Mouse (Mus musculus): ENCODE data around the gene Arnt. TPM values are rescaled to one million over a fixed set of nuclear protein-coding genes. Genes with fewer than 3 reads are reported as not detected.

Arnt gene
- polyA plus RNA-seq, 1 experiment from 2014 or later = 26.5 TPM

- Histone ChIP-seq H3K27me3 (replicated peaks; ENCODE audit: control insufficient read depth, insufficient read depth, low read length) (no peaks in the 10 kb centered on the region), H3K36me3 (ENCODE audit: control insufficient read depth, insufficient read depth, low read length) (peaks cover 13% of the 10 kb centered on the region; the same call in 1 of the 2 replicates), H3K4me1 (replicated peaks; ENCODE audit: control insufficient read depth, insufficient read depth, low read length) (0 out of 2 replicates have a peak, but pooled peaks cover 2% of the 10 kb centered on the region), H3K9me3 (ENCODE audit: control insufficient read depth, low read length) (no peaks in the 10 kb centered on the region), H3K27ac (ENCODE audit: low read depth, low read length) (no peak overlapping the region), H3K9ac (ENCODE audit: low read depth, low read length) (no peak overlapping the region), H3K4me3 (ENCODE audit: low read depth, low read length) (no peak overlapping the region), H3K4me2 (no peak overlapping the region)
- ATAC-seq (replicated peaks; ENCODE audit: low FRiP score) (no peak), DNase-seq (ENCODE audit: low spot score) (no peak)
Observed at GRCm38 (mm10) chr3:95439670-95440069, 5.5 kb downstream of the Arnt start.

GRCm38 (mm10) chr3:95442406-95443117, 8.4 kb downstream of the Arnt start:
- H3K4me1 ChIP-seq (replicated peaks; ENCODE audit: control insufficient read depth, insufficient read depth, low read length) = no peaks in the 10 kb centered on the region
- WGBS = 98% methylated on average over 5 of the region's 5 CpGs
- no peak overlapping the region for H3K4me2 ChIP-seq
- H3K9me3 ChIP-seq (ENCODE audit: control insufficient read depth, low read length) = no peaks in the 10 kb centered on the region
- no peak overlapping the region for H3K9ac ChIP-seq (ENCODE audit: low read depth, low read length)
- no peak for DNase-seq (ENCODE audit: low spot score)
- peaks cover 10% of the 10 kb centered on the region; the same call in 1 of the 2 replicates for H3K36me3 ChIP-seq (ENCODE audit: control insufficient read depth, insufficient read depth, low read length)
- ATAC-seq (replicated peaks; ENCODE audit: low FRiP score) = no peak
- no peak overlapping the region for H3K4me3 ChIP-seq (ENCODE audit: low read depth, low read length)
- H3K27ac ChIP-seq (ENCODE audit: low read depth, low read length) = no peak overlapping the region
- H3K27me3 ChIP-seq (replicated peaks; ENCODE audit: control insufficient read depth, insufficient read depth, low read length) = no peaks in the 10 kb centered on the region

- H3K9me3 ChIP-seq (ENCODE audit: control insufficient read depth, low read length) = no peaks in the 10 kb centered on the region
- H3K4me3 ChIP-seq (ENCODE audit: low read depth, low read length) = no peak overlapping the region
- no peaks in the 10 kb centered on the region for H3K4me1 ChIP-seq (replicated peaks; ENCODE audit: control insufficient read depth, insufficient read depth, low read length)
- DNase-seq (ENCODE audit: low spot score) = no peak
- no peak overlapping the region for H3K9ac ChIP-seq (ENCODE audit: low read depth, low read length)
- H3K4me2 ChIP-seq = no peak overlapping the region
- H3K36me3 ChIP-seq (ENCODE audit: control insufficient read depth, insufficient read depth, low read length) = peaks cover 4% of the 10 kb centered on the region; the same call in 1 of the 2 replicates
- no peaks in the 10 kb centered on the region for H3K27me3 ChIP-seq (replicated peaks; ENCODE audit: control insufficient read depth, insufficient read depth, low read length)
- 80% methylated on average over 4 of the region's 4 CpGs for WGBS
- no peak for ATAC-seq (replicated peaks; ENCODE audit: low FRiP score)
- H3K27ac ChIP-seq (ENCODE audit: low read depth, low read length) = no peak overlapping the region
Observed at GRCm38 (mm10) chr3:95445311-95445710, 11.1 kb downstream of the Arnt start.

- H3K9ac ChIP-seq (ENCODE audit: low read depth, low read length) = no peak overlapping the region
- no peaks in the 10 kb centered on the region for H3K4me1 ChIP-seq (replicated peaks; ENCODE audit: control insufficient read depth, insufficient read depth, low read length)
- no peaks in the 10 kb centered on the region for H3K27me3 ChIP-seq (replicated peaks; ENCODE audit: control insufficient read depth, insufficient read depth, low read length)
- no peak overlapping the region for H3K4me3 ChIP-seq (ENCODE audit: low read depth, low read length)
- WGBS = 47% methylated on average over 1 of the region's 1 CpGs
- DNase-seq (ENCODE audit: low spot score) (no peak), ATAC-seq (replicated peaks; ENCODE audit: low FRiP score) (no peak)
- no peaks in the 10 kb centered on the region for H3K9me3 ChIP-seq (ENCODE audit: control insufficient read depth, low read length)
- H3K27ac ChIP-seq (ENCODE audit: low read depth, low read length) = no peak overlapping the region
- no peak overlapping the region for H3K4me2 ChIP-seq
- H3K36me3 ChIP-seq (ENCODE audit: control insufficient read depth, insufficient read depth, low read length) = peaks cover 9% of the 10 kb centered on the region
Observed at GRCm38 (mm10) chr3:95450408-95450807, 16.2 kb downstream of the Arnt start.

DNA sequence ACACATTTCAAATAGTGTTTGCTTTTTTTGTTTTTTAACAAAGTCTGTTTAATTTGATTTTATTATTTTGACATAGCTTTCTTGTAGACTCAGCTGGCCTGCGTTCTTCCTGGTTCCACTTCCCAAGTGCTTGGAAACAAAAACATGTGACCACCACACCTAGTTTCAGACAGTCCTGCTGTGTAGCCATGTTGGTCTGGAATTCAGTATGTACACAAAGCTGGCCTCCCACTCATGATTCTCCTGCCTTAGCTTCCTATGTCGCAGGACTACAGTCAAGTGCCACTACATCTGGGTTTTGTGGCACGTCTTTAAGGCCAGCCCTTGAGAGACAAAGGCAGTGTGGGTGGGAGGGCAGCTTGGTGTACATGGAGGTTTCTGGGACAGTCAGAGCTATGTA, 16.7 kb downstream of the Arnt start:
- WGBS = 92% methylated on average over 3 of the region's 3 CpGs

GRCm38 (mm10) chr3:95456367-95456766, 22.2 kb downstream of the Arnt start:
- WGBS = 89% methylated on average over 5 of the region's 5 CpGs
- H3K4me3 ChIP-seq (ENCODE audit: low read depth, low read length) = no peak overlapping the region
- H3K4me1 ChIP-seq (replicated peaks; ENCODE audit: control insufficient read depth, insufficient read depth, low read length) = peaks cover 4% of the 10 kb centered on the region; the same call in 1 of the 2 replicates
- H3K9me3 ChIP-seq (ENCODE audit: control insufficient read depth, low read length) = no peaks in the 10 kb centered on the region
- no peaks in the 10 kb centered on the region for H3K27me3 ChIP-seq (replicated peaks; ENCODE audit: control insufficient read depth, insufficient read depth, low read length)
- ATAC-seq (replicated peaks; ENCODE audit: low FRiP score) (no peak; the same call in 1 of the 2 replicates), DNase-seq (ENCODE audit: low spot score) (no peak)
- H3K36me3 ChIP-seq (ENCODE audit: control insufficient read depth, insufficient read depth, low read length) = peaks cover 6% of the 10 kb centered on the region
- no peak overlapping the region for H3K27ac ChIP-seq (ENCODE audit: low read depth, low read length)
- H3K4me2 ChIP-seq = no peak overlapping the region
- no peak overlapping the region for H3K9ac ChIP-seq (ENCODE audit: low read depth, low read length)

More for the DNA sequence above, 16.7 kb downstream of the Arnt start:
- DNase-seq (ENCODE audit: low spot score) (no peak), ATAC-seq (replicated peaks; ENCODE audit: low FRiP score) (no peak)
- Histone ChIP-seq H3K9me3 (ENCODE audit: control insufficient read depth, low read length) (no peaks in the 10 kb centered on the region), H3K27ac (ENCODE audit: low read depth, low read length) (no peak overlapping the region), H3K4me3 (ENCODE audit: low read depth, low read length) (no peak overlapping the region), H3K36me3 (ENCODE audit: control insufficient read depth, insufficient read depth, low read length) (peaks cover 9% of the 10 kb centered on the region), H3K27me3 (replicated peaks; ENCODE audit: control insufficient read depth, insufficient read depth, low read length) (no peaks in the 10 kb centered on the region), H3K4me1 (replicated peaks; ENCODE audit: control insufficient read depth, insufficient read depth, low read length) (no peaks in the 10 kb centered on the region), H3K4me2 (no peak overlapping the region), H3K9ac (ENCODE audit: low read depth, low read length) (no peak overlapping the region)

DNA sequence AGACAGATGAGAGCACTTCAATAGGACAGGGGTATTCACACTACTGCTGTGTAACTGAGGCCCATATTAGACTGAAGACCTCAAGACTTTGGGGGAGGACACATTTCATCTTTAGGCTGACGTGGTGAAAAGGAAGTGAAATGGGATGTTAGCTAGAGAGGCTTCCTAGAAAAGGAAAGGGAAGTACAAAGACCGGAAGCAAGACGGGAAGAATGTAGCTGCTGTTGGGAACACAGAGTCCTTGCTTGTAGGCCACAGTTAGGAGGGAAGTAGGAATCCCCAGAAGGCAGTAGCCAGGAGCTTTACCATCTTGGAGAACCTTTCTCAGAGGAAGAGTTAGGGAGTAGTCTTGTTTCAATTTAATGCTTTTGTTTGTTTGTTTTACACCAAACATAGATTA, 23.6 kb downstream of the Arnt start:
- Histone ChIP-seq H3K36me3 (ENCODE audit: control insufficient read depth, insufficient read depth, low read length) (peaks cover 6% of the 10 kb centered on the region), H3K4me1 (replicated peaks; ENCODE audit: control insufficient read depth, insufficient read depth, low read length) (peaks cover 4% of the 10 kb centered on the region; the same call in 1 of the 2 replicates), H3K27ac (ENCODE audit: low read depth, low read length) (no peak overlapping the region), H3K4me3 (ENCODE audit: low read depth, low read length) (no peak overlapping the region), H3K9me3 (ENCODE audit: control insufficient read depth, low read length) (no peaks in the 10 kb centered on the region), H3K4me2 (no peak overlapping the region), H3K27me3 (replicated peaks; ENCODE audit: control insufficient read depth, insufficient read depth, low read length) (no peaks in the 10 kb centered on the region), H3K9ac (ENCODE audit: low read depth, low read length) (no peak overlapping the region)
- DNase-seq (ENCODE audit: low spot score) = no peak
- WGBS = 51% methylated on average over 3 of the region's 3 CpGs
- ATAC-seq (replicated peaks; ENCODE audit: low FRiP score) = no peak

DNA sequence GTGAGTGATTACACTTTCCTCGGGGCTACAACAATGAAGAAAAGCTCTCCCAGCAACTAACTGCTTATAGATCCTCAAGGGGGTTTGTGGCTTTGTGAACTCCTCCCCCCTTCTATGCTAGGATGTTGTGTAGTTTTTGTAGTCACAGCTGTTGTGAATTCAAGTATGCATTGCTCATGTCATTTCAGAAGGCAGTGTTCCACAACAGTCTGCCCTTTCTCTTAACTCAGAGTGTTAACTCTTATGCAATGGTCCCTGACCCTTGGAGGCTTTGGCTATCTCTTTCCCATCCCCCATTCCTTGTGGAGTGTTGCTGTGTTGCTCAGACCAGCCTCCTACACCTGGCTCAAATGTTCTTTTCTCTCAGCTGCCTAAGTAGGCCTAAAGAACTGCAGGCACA, 25.2 kb downstream of the Arnt start:
- no peaks in the 10 kb centered on the region for H3K9me3 ChIP-seq (ENCODE audit: control insufficient read depth, low read length)
- no peaks in the 10 kb centered on the region for H3K27me3 ChIP-seq (replicated peaks; ENCODE audit: control insufficient read depth, insufficient read depth, low read length)
- no peak for DNase-seq (ENCODE audit: low spot score)
- no peak overlapping the region for H3K4me3 ChIP-seq (ENCODE audit: low read depth, low read length)
- H3K4me2 ChIP-seq = no peak overlapping the region
- ATAC-seq (replicated peaks; ENCODE audit: low FRiP score) = no peak
- H3K9ac ChIP-seq (ENCODE audit: low read depth, low read length) = no peak overlapping the region
- H3K36me3 ChIP-seq (ENCODE audit: control insufficient read depth, insufficient read depth, low read length) = peaks cover 4% of the 10 kb centered on the region; the same call in 1 of the 2 replicates
- H3K4me1 ChIP-seq (replicated peaks; ENCODE audit: control insufficient read depth, insufficient read depth, low read length) = peaks cover 4% of the 10 kb centered on the region; the same call in 1 of the 2 replicates
- H3K27ac ChIP-seq (ENCODE audit: low read depth, low read length) = no peak overlapping the region
- WGBS = 75% methylated on average over 1 of the region's 1 CpGs

DNA sequence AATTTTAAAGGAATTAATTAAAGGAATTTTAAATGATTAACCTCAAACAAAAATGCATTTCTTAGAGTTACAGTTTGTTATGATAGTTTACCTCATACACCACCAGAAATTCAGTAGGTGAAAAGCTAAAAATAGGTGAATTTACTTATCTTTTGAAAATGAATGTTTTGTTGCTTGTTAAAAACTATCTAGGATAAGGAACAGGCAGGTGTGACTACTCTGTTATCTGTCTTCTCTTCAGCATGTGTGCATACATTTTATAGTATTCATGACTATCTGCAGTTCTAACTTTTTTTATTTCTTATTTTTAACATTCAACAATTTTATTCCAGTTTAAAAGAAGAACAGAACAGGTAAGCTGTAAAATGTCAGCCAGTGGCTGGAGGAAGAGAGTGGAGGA, 29.7 kb downstream of the Arnt start:
- Histone ChIP-seq H3K27me3 (replicated peaks; ENCODE audit: control insufficient read depth, insufficient read depth, low read length) (no peaks in the 10 kb centered on the region), H3K4me2 (no peak overlapping the region), H3K9ac (ENCODE audit: low read depth, low read length) (no peak overlapping the region), H3K9me3 (ENCODE audit: control insufficient read depth, low read length) (no peaks in the 10 kb centered on the region), H3K27ac (ENCODE audit: low read depth, low read length) (0 out of 2 replicates have a peak overlapping the region, but pooled peaks have one; percentile 13), H3K36me3 (ENCODE audit: control insufficient read depth, insufficient read depth, low read length) (peaks cover 6% of the 10 kb centered on the region; the same call in 1 of the 2 replicates), H3K4me3 (ENCODE audit: low read depth, low read length) (no peak overlapping the region), H3K4me1 (replicated peaks; ENCODE audit: control insufficient read depth, insufficient read depth, low read length) (no peaks in the 10 kb centered on the region)
- DNase-seq (ENCODE audit: low spot score) (no peak), ATAC-seq (replicated peaks; ENCODE audit: low FRiP score) (no peak)
